Mouse (Mus musculus) kidney, embryonic 16.5 days (tissue): ENCODE measurements around the gene March6. TPM values are rescaled to one million over a fixed set of nuclear protein-coding genes. Genes with fewer than 3 reads are reported as not detected.

Experiments
- ATAC-seq: fragments of 200-750 bp; cut with Nextera tagmentation; 2 replicates; pipeline ENCODE4 v1.8.0; 2017; ENCODE audit warnings: moderate TSS enrichment; ENCODE audit not compliant: low FRiP score, low TSS enrichment
- H3K27ac ChIP-seq: fragments of 300-500 bp; sonication (generic); 2 replicates; pipeline ENCODE4 v1.5.1; 2014; ENCODE audit warnings: low read length
- H3K27me3 ChIP-seq: fragments of 300-500 bp; sonication (generic); 2 replicates; pipeline ENCODE4 v1.6.1; 2014; ENCODE audit warnings: low read length, control low read depth, mixed read lengths; ENCODE audit not compliant: insufficient read depth
- H3K36me3 ChIP-seq: fragments of 300-500 bp; sonication (generic); 2 replicates; pipeline ENCODE4 v1.6.1; 2014; ENCODE audit warnings: low read length, control low read depth, mixed read lengths; ENCODE audit not compliant: insufficient read depth
- H3K4me1 ChIP-seq: fragments of 300-500 bp; sonication (generic); 2 replicates; pipeline ENCODE4 v1.6.1; 2014; ENCODE audit warnings: low read length, control low read depth, mixed read lengths; ENCODE audit not compliant: insufficient read depth
- H3K4me2 ChIP-seq: fragments of 300-500 bp; sonication (generic); replicated peaks from 2 replicates; pipeline ENCODE4 v1.6.1; 2014; ENCODE audit warnings: low read depth, low read length
- H3K4me3 ChIP-seq: fragments of 300-500 bp; sonication (generic); 2 replicates; pipeline ENCODE4 v1.5.1; 2014; ENCODE audit warnings: mild to moderate bottlenecking, low read length
- H3K9ac ChIP-seq: fragments of 300-500 bp; sonication (generic); replicated peaks from 2 replicates; pipeline ENCODE4 v1.6.1; 2014; ENCODE audit warnings: low read length
- H3K9me3 ChIP-seq: fragments of 300-500 bp; sonication (generic); 2 replicates; pipeline ENCODE4 v1.6.1; 2016; ENCODE audit warnings: low read length, control low read depth
- WGBS: fragments of 180-500 bp; shearing (Covaris S2); extraction: QIAGEN DNeasy Blood & Tissue Kit; methylation state at CpG from one replicate; pipeline ENCODE4 v1.1.7; 2014; 5-methylcytosine and 5-hydroxymethylcytosine counted together
- polyA plus RNA-seq: library from polyadenylated mRNA; unstranded; fragments of >200 nt; fragmentation: Nextera tagmentation; extraction: Ambion mirVana; gene quantifications from 2 replicates; pipeline ENCODE4 v1.2.1, GENCODE M21; 2015

March6 gene
- polyA plus RNA-seq, 1 experiment from 2014 or later = 37.4 TPM

GRCm38 (mm10) chr15:31565786-31566185, 34.9 kb upstream of the March6 start:
- H3K4me3 ChIP-seq = no peak overlapping the region
- WGBS = 72% methylated on average over 1 of the region's 1 CpGs
- no peak overlapping the region for H3K4me2 ChIP-seq
- no peak for ATAC-seq
- no peak overlapping the region for H3K9ac ChIP-seq
- no peaks in the 10 kb centered on the region for H3K9me3 ChIP-seq
- no peak overlapping the region for H3K27ac ChIP-seq
- no peaks in the 10 kb centered on the region for H3K27me3 ChIP-seq
- H3K36me3 ChIP-seq = no peaks in the 10 kb centered on the region
- H3K4me1 ChIP-seq = peaks cover 32% of the 10 kb centered on the region

- Histone ChIP-seq H3K9me3 (no peaks in the 10 kb centered on the region), H3K9ac (no peak within 1 kb of the TSS), H3K27me3 (no peaks in the 10 kb centered on the region), H3K36me3 (no peaks in the 10 kb centered on the region), H3K4me2 (no peak within 1 kb of the TSS), H3K27ac (peak within 1 kb of the TSS; percentile 73), H3K4me3 (no peak within 1 kb of the TSS), H3K4me1 (peaks cover 32% of the 10 kb centered on the region)
- 66% methylated on average over 5 of the region's 5 CpGs for WGBS
- no peak for ATAC-seq
These were observed 34.3 kb upstream of the March6 start, which contains the start of gene Cmbl for GRCm38 (mm10) chr15:31565184-31565583. Cmbl (plus strand) TSS chr15:31565389.

GRCm38 (mm10) chr15:31563577-31564546, 33.0 kb upstream of the March6 start:
- no peak overlapping the region for H3K4me3 ChIP-seq
- peaks cover 23% of the 10 kb centered on the region for H3K4me1 ChIP-seq
- peak overlapping the region; percentile 73 for H3K27ac ChIP-seq
- no peaks in the 10 kb centered on the region for H3K36me3 ChIP-seq
- 45% methylated on average over 19 of the region's 19 CpGs for WGBS
- 0 out of 2 replicates have a peak overlapping the region, but pooled peaks have one; percentile 41 for H3K9ac ChIP-seq
- H3K9me3 ChIP-seq = 0 out of 2 replicates have a peak, but pooled peaks cover 5% of the 10 kb centered on the region
- H3K4me2 ChIP-seq = peak overlapping the region; percentile 38
- no peaks in the 10 kb centered on the region for H3K27me3 ChIP-seq
- ATAC-seq = peak; percentile 21; the same call in 1 of the 2 replicates

- WGBS = 58% methylated on average over 8 of the region's 8 CpGs
- Histone ChIP-seq H3K4me2 (no peak overlapping the region), H3K9me3 (0 out of 2 replicates have a peak, but pooled peaks cover 5% of the 10 kb centered on the region), H3K4me1 (peaks cover 15% of the 10 kb centered on the region), H3K9ac (no peak overlapping the region), H3K4me3 (no peak overlapping the region), H3K36me3 (no peaks in the 10 kb centered on the region), H3K27ac (peak overlapping the region; percentile 73; the same call in 1 of the 2 replicates), H3K27me3 (no peaks in the 10 kb centered on the region)
- no peak for ATAC-seq
These were observed 32.0 kb upstream of the March6 start for GRCm38 (mm10) chr15:31562847-31563246.

- H3K4me1 ChIP-seq = peaks cover 15% of the 10 kb centered on the region
- H3K4me2 ChIP-seq = no peak overlapping the region
- H3K27ac ChIP-seq = no peak overlapping the region
- 96% methylated on average over 4 of the region's 4 CpGs for WGBS
- H3K9ac ChIP-seq = no peak overlapping the region
- no peaks in the 10 kb centered on the region for H3K36me3 ChIP-seq
- no peaks in the 10 kb centered on the region for H3K27me3 ChIP-seq
- H3K9me3 ChIP-seq = 0 out of 2 replicates have a peak, but pooled peaks cover 5% of the 10 kb centered on the region
- no peak overlapping the region for H3K4me3 ChIP-seq
- no peak for ATAC-seq
These were observed 31.1 kb upstream of the March6 start for GRCm38 (mm10) chr15:31561976-31562375.

GRCm38 (mm10) chr15:31561390-31561789, 30.5 kb upstream of the March6 start:
- H3K27ac ChIP-seq = no peak overlapping the region
- WGBS = 80% methylated on average over 6 of the region's 6 CpGs

GRCm38 (mm10) chr15:31554855-31555254, 24.0 kb upstream of the March6 start:
- H3K27ac ChIP-seq = no peak overlapping the region
- H3K4me1 ChIP-seq = no peaks in the 10 kb centered on the region
- H3K27me3 ChIP-seq = no peaks in the 10 kb centered on the region
- 87% methylated on average over 2 of the region's 2 CpGs for WGBS
- no peaks in the 10 kb centered on the region for H3K36me3 ChIP-seq
- H3K9ac ChIP-seq = no peak overlapping the region
- ATAC-seq = no peak
- no peak overlapping the region for H3K4me2 ChIP-seq
- H3K9me3 ChIP-seq = 0 out of 2 replicates have a peak, but pooled peaks cover 2% of the 10 kb centered on the region
- no peak overlapping the region for H3K4me3 ChIP-seq

More at GRCm38 (mm10) chr15:31561390-31561789, 30.5 kb upstream of the March6 start:
- Histone ChIP-seq H3K4me2 (no peak overlapping the region), H3K4me3 (no peak overlapping the region), H3K9ac (no peak overlapping the region), H3K27me3 (no peaks in the 10 kb centered on the region), H3K36me3 (no peaks in the 10 kb centered on the region), H3K4me1 (peaks cover 15% of the 10 kb centered on the region), H3K9me3 (0 out of 2 replicates have a peak, but pooled peaks cover 5% of the 10 kb centered on the region)
- no peak for ATAC-seq

GRCm38 (mm10) chr15:31550381-31550780, 19.5 kb upstream of the March6 start:
- Histone ChIP-seq H3K36me3 (no peaks in the 10 kb centered on the region), H3K9me3 (no peaks in the 10 kb centered on the region), H3K4me2 (no peak overlapping the region), H3K27me3 (no peaks in the 10 kb centered on the region), H3K4me3 (no peak overlapping the region), H3K27ac (no peak overlapping the region), H3K4me1 (no peaks in the 10 kb centered on the region), H3K9ac (no peak overlapping the region)
- no peak for ATAC-seq
- 71% methylated on average over 4 of the region's 4 CpGs for WGBS

GRCm38 (mm10) chr15:31547421-31547820, 16.6 kb upstream of the March6 start:
- no peaks in the 10 kb centered on the region for H3K9me3 ChIP-seq

GRCm38 (mm10) chr15:31546291-31546690, 15.4 kb upstream of the March6 start:
- Histone ChIP-seq H3K9me3 (no peaks in the 10 kb centered on the region), H3K27me3 (no peaks in the 10 kb centered on the region), H3K9ac (no peak overlapping the region), H3K4me2 (no peak overlapping the region), H3K27ac (no peak overlapping the region), H3K4me1 (peaks cover 18% of the 10 kb centered on the region), H3K4me3 (no peak overlapping the region), H3K36me3 (no peaks in the 10 kb centered on the region)
- WGBS = 83% methylated on average over 6 of the region's 6 CpGs
- no peak for ATAC-seq

More at GRCm38 (mm10) chr15:31547421-31547820, 16.6 kb upstream of the March6 start:
- WGBS = 73% methylated on average over 5 of the region's 5 CpGs
- H3K4me2 ChIP-seq = no peak overlapping the region
- ATAC-seq = no peak
- H3K4me1 ChIP-seq = peaks cover 10% of the 10 kb centered on the region
- no peak overlapping the region for H3K9ac ChIP-seq
- H3K4me3 ChIP-seq = no peak overlapping the region
- H3K36me3 ChIP-seq = no peaks in the 10 kb centered on the region
- no peak overlapping the region for H3K27ac ChIP-seq
- H3K27me3 ChIP-seq = no peaks in the 10 kb centered on the region
